Mouse (Mus musculus) CD4-positive helper T cell, adult 2 months (primary cell): ENCODE measurements at regions not wholly inside any gene's neighbourhood (a gene's known extent, or its start where the extent isn't known, plus 50 kb on each side); places are given as distances from the start of the nearest gene placed in this dataset.

Experiments used
- DNase-seq: peaks from one replicate; pipeline ENCODE4 v3.0.0-alpha.2; 2012; ENCODE audit warnings: low read depth, missing footprints, low spot score

DNA sequence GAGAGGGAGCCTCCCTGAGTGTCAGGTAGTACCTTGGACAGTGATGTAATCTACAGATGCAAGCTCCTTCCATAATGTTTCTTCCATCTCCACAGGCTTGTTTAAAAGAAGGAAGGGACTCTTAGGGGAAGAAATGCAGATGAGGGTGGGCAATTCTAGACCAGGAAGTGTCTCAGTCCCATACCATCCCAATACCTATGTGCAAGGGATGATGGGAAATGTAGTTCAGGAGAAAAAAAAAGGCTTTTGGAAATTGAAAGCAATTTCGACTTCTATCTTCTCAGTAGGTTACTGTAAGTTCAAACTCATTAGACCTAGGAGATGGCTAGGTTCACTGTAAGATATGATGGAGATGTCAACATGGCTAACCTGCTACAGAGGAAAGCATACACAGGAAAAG is 68.3 kb downstream of the Cd83 start:
- no peak for DNase-seq

DNA sequence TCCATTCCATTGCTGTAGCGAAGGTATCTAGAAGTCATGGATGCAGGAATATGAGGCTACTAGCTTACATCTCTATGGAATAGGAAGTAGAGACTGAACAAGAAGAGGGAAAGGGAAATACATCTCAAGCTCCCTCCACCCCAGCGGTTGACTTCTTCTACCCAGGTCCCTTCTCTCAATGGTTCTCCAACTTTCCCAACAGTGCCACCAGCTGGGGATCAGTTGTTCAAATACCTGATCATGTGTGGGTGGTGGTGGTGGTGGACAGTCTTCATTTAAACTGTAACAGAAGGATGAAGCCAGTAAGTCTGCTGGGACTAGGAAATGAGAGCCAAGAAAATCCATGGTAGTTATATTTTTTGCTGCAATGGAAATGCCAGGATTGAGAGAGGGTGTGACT is 70.4 kb downstream of the Cd83 start:
- no peak for DNase-seq

DNA sequence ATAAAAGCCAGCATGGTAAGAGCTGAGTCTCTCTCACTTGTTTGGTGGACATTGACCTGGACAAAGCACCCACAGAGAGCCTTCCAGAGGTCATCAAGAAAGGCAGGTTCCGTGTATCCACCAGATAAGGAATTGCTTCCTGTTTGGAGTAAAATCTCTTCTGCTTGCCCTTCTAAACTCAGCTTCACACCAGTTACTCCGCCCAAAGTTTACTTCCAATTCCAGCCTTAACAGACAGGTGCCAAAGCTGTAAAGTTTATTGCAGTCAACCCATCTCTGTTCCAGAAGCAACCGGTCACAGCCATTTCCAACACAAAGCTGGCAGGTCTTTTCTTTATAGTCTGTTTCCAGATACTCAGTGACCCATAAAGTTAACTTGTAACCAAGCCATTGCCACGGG is 76.4 kb downstream of the Cd83 start:
- DNase-seq = no peak

DNA sequence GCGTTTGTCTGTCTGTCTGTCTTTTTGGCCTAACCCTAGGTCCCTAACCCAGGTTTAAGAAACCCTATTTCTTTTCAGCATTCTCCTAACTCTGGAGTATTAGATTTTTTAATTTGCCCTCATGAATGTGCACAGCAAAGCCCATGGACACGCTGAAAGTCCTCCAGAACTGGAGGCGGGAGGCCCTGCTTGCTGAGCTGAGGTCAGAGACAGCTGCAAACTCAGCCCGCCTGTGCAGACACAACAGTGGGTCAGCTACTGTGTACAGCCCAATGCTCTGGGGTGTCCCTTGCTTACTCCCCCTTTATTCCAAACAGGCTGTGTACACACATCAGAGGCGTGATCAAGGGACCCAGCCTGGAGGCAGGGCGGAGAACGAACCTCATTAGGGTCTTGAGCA is 76.8 kb downstream of the Cd83 start:
- no peak for DNase-seq

DNA sequence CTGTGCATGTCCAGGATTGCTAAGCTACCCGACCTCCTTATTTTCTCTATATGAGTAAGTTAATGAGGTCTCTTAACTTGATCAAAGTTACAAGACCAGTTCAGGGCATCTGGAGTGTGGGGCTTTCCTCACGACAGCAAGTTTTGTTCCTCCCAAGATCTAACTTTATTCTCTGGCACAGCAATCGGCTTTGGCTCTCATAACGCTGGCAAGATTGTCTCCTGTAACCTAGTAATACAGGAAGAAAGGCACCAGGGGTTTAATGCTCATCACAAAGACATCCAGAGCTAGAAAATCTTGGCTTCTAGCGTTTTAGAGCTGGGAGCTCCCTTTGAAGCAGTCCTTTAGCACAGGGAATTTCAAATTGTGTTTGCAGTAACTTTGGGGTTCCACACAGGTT is 77.5 kb downstream of the Cd83 start:
- no peak for DNase-seq

DNA sequence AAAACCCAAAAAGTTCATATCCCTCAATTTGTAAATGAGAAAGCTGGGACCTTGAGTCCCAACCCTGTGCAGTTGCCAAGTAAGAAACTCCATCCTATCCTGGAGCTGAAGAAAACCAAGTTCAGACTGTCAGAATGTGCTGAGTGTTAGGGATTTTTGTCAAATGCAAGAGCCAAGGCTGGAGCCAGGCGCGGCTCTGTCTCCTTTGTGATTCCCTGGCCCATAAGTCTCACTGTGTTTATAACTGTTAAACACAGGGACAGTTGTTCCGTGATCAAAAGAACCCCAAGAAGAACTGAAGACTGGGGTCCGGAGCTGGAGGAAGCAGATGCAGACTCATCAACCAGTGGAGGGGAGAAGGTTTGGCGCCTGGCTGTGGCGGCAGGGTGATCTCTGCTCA is 78.0 kb downstream of the Cd83 start:
- DNase-seq = no peak

DNA sequence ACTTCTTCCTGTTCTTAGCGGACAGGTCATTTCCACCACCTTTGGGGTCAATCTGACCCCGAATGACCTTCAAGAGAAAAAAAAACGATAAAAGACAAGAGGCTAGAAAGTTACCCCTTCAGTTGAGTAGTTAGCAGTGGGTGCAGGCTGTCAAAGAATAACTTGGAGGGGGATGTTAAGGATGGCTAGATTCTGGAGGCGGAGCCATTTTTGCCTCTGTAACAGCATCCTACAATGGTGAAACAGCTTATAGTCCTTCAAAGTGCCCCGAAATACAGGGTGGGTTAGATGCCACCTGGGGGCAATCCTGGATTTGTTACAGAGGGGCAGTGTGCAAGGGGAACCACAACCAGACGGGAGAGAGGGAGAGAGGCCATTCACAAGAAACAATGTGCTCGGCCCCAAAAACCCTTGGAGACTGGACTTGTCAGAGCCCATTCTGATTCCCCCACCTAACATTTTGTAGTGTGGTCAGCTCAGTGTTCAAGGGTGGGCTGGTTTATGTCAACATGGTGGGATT is 79.1 kb downstream of the Cd83 start:
- DNase-seq = peak; percentile 5

DNA sequence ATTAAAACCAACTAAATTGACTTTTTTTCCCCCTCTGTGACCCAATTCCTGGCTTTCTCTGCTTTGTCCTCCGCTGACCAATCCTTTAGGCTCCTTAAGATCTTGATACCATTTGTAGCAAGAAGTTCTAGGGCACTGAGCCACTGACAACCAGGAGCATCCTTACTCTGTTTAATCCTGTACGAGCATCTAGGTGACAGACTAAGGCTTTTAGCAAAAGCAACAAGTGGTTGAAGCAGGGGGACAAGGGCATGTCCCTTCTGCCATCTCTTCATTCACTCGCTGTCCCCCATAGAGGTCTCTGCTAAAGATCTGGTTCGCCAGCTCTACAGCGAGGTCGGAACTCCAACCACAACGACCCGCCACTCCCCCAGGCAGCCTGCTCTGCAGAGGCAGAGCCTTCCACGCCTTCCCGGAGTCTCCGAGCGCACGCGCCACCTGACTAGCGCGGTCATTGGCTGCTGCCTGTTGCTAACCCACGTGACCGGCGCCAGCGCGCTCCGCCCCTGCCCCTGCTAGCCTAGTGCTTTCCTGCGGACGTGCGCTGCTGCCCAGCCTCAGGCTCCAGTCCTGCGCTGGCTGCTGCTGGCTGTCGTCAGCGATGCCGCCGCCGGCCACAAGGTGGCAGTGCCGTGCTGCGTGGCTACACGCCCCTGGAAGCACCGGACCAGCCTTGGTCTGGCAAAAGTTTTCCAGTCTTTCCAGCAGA is 79.7 kb downstream of the Cd83 start:
- peak; percentile 98 for DNase-seq

DNA sequence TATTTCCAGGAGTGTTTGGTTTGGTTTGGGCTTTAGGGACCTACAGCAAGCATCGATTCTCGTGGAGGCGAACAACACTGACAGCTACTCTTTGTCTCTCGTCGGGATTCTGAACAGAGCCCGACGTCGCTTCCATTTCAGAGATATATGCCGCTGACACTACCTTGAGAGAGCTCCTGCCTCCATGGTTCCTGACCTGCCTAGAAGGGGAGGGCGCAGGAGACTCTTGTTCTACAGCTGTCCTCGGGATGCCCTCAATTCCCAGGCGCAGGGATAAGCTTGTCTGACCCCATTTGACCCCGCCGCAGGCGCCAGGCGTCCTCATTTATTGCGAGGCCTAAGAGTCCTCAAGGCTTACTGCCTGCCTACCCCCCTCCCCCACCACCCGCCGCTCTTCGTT is 80.5 kb downstream of the Cd83 start:
- DNase-seq = no peak

DNA sequence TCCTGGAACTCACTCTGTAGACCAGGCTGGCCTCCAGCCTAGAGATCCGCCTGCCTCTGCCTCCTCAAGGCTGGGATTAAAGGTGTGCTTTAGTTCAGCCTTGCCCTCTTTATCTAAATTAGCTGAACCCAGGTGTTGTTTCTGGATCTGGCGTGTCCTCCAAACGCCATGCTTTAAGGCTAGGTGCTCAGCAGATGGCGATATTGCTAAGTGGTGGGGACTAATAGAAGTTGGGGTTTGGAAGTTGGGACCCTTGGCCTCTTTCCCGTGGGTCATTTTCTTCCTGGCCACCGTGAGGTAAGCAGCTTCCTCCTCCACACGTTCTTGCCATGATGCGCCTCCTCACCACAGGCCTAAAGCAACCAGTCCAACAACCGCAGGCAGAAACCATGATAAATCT is 91.3 kb downstream of the Cd83 start:
- DNase-seq = no peak

DNA sequence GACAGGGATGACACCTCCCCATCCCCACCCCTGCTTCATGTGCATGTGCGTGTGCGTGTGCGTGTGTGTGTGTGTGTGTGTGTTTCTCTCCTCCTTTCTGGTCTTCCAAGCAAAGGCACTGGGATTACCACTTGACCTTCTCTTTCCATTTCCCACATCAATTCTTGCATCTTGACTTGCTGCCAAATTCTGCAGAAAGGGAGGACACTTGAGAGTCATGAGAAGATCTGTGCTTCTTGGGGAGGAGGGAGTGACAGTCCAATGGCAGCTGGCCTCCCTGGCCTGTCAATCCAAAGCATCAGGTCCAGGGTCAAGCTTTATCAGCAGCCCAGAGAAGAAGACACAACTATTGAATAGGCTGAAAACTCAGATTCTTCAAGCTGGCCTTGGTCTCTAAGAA is 102.7 kb downstream of the Cd83 start:
- DNase-seq = no peak

DNA sequence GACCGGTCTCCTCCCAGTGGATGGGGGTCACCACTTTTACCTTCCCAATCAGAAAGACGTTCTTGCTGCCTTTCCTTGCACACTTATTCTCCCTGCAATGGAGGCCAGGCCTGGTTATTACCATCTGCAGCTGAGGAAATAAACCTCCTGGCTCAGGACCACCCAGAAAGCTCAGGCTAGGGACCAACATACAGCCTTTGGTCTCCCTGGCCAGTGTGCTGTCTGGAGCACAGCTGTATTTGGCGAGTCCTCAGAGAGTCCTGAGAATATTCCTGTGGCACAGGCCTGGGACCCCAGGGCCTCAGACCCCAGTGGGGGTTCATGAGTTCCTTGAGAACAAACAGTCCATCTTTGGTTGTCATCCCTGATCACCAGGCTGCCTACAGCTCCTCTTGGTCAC is 107.4 kb downstream of the Cd83 start:
- no peak for DNase-seq

DNA sequence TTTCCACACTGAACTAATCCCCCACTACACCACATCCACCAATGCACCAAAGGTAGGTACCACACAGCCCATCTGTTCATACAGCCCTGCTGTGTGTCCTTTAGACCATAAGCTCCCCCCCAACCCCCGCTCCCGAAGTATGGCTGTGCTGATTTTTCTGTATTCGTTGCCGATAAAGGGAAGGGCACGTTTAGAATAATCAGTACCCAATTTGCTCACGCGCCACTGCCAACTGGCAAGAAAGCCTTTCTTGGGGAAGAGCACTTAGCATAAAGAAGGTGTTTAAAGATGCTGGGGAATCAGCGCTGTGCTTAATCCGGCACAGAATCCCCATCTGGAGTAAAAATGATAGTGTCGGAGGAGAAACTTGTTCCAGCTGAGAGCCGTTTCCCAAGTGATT is 111.4 kb downstream of the Cd83 start:
- no peak for DNase-seq

DNA sequence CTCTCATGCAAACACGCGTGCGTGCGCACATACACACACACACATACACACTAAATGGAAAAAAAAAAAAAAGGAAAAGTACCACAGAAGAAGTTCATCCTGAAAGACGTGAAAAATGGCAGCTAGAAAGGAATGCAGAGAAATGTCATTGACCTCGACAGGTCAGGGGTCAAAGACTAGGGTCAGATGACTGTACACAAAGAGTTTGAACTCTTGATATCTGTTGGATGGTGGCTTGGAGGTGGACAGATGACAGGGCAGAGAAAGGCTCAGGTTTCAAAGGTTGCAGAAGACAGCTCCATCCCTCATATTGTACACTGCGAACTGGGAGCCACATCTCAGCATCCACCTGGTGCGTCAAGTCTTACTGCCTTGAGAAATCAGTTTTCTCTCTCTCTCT is 112.5 kb downstream of the Cd83 start:
- DNase-seq = no peak

DNA sequence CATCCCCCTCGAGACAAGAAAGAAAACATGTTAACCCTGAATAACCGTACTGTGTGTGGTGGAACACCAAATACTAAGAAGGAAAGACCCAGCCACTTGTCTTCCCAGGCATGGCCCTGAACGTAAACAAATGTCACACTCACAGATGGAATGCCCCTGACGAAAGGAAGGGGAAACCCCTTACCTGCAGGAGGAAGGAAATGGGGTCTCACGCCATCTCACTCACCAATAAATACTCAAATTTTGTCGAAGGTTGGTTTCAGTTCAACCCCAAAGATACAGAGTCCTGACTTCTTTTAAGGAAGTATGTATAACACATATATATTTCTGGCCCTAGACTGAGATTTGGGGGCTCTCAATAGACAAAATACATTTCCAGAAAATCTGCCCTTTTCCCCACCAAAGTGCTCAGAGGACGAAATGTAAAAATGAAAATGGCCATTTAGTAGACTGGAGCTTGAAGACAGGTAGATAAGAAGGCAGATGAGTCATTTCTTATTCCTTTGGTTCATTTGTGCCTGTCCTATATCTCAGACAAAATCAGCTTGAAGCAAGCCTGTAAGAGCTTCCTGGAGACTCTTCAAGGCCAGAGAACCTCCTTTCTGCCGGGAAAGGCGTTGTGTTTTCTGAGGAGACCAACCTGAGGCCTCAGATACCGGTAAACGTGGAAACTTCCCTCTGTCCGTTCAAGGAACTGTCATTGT is 114.1 kb downstream of the Cd83 start:
- peak; percentile 55 for DNase-seq

DNA sequence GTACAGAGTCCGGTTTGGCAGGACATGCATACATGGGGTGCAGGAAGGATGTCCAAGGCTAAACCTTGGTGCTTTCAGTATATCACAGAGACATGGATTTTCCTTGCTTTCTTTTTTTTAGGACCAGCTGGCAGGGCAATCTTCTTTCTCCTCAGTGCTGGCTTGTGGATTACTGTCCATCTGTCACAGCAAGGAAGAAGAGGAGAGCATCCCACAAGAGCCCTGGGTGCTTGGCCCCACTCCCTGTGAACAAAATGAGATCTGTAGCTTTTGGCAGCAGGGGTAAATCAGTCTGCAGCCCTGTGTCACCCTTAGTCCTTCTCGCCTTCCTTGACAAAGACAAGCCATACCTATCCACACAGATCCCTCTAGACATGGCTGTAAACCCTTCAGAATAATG is 115.5 kb downstream of the Cd83 start:
- DNase-seq = no peak

DNA sequence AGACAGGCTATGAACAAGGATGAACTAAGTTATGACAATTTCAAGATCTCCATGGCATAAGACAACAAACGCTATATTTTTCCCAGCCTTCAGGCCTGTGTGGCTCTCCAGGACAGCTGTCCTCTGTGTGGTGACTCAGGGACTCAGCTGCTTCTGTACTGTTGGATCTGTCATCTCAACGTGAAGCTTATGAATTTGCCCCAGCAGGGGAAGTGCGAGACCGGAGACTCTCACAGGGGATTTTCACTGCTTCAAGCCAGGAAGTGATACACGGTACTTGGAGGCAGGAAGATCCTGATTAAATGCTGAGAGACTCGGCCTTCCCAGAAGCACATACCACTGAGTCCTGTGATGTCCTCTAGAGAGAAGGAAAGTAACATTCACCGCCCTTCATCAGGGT is 116.2 kb downstream of the Cd83 start:
- DNase-seq = no peak

DNA sequence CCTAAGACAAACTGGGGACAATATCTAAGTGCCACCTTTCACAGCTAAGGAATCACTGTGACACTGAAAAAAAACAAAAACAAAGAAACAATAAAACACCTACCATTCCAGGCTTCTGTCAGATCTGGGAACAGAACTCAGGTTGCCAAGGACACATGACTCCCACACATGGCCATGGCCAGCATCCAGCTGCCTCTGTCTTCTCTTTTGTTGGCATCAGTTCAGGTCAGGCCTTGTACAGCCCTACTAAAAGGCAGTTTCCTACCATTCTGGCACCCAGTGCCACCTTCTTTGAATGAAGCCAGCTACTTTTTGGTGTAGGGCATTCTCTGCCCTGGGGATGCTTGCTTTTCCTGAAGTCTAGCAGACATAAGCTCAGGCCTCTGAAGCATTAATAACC is 118.8 kb downstream of the Cd83 start:
- DNase-seq = no peak

DNA sequence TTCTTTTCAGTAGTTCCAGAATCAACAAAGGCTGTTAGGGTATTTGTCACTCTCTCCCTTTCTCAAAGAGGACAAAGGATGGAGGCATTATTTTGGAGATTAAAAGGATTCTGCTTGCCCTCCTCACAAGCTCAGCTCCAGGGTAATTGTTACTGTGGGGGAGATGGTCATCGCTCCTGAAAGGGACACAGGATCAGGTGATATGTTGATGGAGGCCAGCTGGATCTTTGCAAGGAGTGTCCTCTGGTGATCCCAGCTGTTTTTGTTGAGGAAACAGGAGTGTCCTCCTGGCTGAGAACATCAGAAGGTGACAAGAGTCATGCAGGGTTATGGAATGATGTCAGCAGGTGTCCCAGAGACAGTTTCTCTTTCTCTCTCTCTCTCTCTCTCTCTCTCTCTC is 119.7 kb downstream of the Cd83 start:
- DNase-seq = no peak

DNA sequence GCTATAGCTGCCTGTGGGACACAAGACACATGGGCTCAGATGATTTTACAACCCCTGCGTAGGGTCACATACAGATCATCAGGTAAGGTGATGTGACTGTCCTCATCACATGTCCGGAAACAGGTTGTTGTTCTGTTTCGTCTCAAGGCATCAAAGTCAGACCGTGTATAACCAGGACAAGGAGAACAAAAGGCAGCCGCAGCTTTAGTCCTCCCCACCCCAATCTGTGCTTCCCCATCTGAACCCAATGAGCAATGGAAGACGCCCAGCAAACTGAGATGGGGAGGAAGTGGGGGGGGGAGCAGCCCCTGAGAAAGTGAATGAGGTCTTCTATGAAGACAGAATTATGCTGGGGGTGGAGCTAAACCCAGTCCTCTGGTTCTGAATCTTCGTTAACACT is 121.7 kb downstream of the Cd83 start:
- DNase-seq = peak; percentile 64

DNA sequence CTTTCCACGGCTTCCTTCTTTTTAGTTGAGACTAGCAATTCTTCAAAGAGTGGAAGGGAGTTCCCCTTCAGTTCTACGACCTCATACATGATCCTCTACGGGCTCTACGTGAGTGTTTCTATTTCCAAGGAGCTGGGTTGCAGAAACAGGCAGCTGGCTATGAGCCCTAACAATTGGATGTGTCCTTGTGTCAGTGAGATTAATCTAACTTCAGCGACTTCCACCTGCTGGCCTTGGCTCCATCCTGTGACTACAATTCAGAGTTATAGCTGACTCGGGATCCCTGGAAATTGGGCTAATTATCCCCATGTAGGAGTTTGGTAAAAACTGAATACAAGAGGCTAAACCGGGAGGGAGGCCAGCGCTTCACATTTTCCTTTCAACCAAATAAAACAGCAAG is 122.8 kb downstream of the Cd83 start:
- peak; percentile 43 for DNase-seq

DNA sequence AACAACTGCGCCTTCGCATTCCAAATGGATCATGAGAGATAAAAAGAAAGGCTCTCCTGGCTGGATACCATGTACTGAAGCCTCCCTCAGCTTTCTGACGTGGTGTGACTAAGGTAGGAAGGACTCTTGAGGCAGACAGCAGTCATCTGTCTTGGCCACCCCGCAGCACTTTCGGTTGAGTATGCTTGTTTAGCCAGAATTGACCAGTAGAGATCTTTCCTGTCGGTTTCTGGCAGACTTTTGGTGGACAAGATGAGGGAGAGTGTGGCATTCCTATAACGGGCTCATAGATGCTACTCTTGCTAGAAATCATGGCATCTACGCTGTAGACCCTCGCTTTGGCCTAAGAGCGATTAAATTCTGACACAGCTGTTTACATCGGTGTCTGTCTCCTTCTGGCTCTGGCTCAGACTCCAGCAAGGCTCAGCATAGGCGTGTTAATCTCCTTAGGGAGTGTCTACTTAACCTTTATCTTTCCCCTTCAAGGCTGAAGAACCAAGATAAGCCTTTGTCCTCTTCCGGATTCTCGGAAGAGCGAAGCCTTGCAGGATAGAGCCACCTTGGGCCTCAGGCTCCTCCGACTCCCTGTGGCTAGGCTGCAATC is 123.6 kb downstream of the Cd83 start:
- DNase-seq = no peak

DNA sequence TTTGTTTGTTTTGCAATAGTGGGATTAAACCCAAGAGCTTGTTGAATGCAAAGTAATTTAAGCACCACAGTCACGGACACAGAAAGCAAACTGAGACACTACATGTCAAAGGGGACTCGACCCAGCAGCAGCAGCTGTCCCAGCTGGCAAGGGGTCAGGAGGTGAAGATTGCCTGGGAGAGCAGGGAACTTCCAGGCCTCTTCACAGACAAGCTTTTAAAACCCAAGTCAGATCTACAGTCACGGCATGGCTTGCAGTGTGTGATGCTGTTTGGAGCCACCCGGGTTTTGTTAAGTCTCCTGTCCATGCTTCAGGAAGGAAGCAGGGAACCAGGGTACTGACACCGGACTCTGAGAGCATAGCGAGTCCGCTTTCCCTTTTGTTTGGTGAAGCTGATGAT is 125.4 kb downstream of the Cd83 start:
- no peak for DNase-seq
